Mouse (Mus musculus) adrenal gland, postnatal 14 days (tissue): ENCODE results near the gene Gm21913. TPM values are rescaled to one million over a fixed set of nuclear protein-coding genes. Genes with fewer than 3 reads are reported as not detected.
"Not testable (repeated sequence)": the region's sequence is repeated elsewhere in the genome, so short reads cannot be mapped to it uniquely, and the experiment has no call there.

Experiments
- DNase-seq: peaks from one replicate; pipeline ENCODE4 v3.0.0; 2021; ENCODE audit warnings: mixed read lengths
- long read RNA-seq, 2 experiments: library from polyadenylated mRNA; stranded (forward); transcript quantifications; one replicate each; pipeline ENCODE4 v2.0.0; 2021
- total RNA-seq: library from RNA; stranded (reverse); gene quantifications from 2 replicates; pipeline ENCODE4 v1.2.3, GENCODE M21; 2021

Gene Gm21913
- total RNA-seq, result not detected in 2 replicates
- long read RNA-seq, experiment 1, result 0 reads
- long read RNA-seq, experiment 2, result 0 reads

- DNase-seq, result not testable (repeated sequence)
Measured at GRCm38 (mm10) chrY:74623596-74623995, at the start of gene Gm21913. Gene Gm21913, plus strand, starts transcription at chrY:74623896.

Other genes starting within 250 kb of the Gm21913 start
- not detected in 2 replicates for gene Gm29110, start 153.4 kb upstream of the Gm21913 start, total RNA-seq